Mouse (Mus musculus): ENCODE measurements around the gene Prdm11.

Prdm11 gene

DNA sequence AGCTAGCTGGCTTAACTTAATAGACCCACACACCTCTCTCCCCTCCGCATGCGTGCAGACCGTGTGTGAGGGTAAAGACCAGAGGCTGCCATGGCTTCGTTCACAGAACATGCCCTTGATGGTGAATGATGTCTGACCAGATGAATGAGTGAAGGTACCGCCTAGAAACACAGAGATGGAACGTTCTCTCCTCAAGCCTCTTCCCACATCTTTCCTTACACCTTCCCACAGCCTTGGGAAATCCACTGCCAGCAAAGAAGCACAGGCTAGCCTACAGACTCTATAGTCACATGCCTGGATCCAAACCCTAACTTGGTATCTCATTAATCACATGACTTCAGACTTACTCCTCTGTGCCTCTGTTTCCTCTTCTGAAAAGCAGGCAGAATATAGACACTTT, 112.6 kb downstream of the Prdm11 start:
- DNase-seq (ENCODE audit: low read depth, low spot score), result no peak

DNA sequence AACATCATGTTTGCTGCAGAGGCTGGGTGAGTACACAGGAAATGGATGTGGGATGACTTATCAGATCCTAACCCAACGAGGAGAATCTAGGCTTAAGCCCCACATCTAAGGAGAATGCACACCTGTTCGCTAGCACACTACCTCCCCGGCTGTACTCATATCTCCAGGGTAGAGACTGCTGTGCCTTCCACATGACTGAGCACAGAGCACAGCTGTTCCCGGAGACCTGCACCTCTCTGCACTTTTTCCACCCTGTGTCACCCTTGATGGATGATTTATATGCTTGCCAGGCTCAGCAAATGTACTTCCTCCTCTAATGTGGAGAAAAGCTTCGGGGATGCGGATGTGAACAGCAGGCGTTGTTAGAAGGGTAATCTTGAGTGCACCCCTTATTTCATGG, 114.9 kb downstream of the Prdm11 start:
- no peak for DNase-seq (ENCODE audit: low read depth, low spot score)

DNA sequence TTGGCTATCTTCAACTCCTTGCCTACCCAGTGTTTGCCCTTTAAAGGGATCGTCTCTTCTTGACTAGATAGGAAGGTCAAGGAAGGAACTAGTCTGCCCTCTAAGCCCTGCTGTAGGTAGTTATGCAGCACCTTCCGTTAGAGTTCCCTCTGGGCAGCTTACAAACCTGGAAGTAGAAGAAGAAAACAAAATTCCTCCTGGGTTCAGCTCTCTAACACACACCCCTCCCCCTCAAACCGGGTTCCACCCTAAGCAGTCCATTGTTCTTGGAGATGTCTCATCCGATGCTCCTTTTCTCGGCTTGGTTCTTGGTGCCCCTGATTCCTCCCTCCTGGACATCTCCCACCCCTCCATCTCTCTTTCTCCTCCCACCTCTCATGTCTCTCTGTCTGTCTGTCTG, 116.3 kb downstream of the Prdm11 start:
- DNase-seq (ENCODE audit: low read depth, low spot score), result no peak

DNA sequence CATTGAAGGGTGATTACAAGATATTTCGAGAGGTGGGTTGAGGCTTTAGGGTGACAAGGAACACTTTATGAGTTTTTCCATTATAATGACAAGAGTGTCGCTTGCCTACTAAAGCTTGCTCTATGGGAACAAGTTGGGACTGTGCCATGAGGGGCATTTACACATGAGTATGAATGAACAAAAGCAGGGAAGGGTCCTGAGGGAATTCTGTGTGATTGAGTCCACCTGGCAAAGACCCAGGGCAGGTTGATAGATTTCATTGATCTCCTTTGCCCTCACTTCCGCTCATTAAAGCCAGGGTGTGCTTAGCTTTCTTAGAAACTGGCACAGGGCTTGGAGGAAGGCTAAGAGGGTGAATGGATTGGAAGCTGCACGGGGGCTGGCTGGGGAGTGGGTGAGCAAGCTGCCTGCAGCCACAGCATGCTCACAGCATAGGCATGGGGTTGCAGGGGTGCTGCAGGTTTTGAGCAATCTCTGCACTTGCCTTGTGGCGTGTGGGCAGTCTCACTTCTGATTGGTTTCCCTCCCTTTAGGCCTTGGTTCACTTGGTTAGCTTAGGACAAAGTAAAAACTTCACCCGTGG, 121.2 kb downstream of the Prdm11 start:
- no peak for DNase-seq (ENCODE audit: low read depth, low spot score)

DNA sequence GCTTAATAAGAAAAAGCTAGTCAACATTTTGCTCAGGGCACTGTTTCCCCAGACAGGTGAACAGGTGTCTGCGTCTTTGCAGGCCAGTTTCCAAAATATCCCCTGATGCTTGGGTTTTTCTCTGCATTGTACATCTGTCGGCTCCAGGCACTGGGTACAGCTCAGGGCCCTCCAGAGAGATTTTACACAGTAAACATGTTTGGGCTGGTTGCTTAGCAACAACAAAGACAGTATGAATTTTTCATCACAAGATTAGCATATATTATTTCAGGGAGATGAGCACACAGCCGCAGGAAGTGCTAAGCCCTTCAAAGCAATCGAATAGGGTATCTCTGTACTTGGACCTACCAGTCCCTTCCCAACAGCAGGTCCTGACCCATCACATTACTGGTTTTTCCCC, 125.3 kb downstream of the Prdm11 start:
- DNase-seq (ENCODE audit: low read depth, low spot score), result no peak

DNA sequence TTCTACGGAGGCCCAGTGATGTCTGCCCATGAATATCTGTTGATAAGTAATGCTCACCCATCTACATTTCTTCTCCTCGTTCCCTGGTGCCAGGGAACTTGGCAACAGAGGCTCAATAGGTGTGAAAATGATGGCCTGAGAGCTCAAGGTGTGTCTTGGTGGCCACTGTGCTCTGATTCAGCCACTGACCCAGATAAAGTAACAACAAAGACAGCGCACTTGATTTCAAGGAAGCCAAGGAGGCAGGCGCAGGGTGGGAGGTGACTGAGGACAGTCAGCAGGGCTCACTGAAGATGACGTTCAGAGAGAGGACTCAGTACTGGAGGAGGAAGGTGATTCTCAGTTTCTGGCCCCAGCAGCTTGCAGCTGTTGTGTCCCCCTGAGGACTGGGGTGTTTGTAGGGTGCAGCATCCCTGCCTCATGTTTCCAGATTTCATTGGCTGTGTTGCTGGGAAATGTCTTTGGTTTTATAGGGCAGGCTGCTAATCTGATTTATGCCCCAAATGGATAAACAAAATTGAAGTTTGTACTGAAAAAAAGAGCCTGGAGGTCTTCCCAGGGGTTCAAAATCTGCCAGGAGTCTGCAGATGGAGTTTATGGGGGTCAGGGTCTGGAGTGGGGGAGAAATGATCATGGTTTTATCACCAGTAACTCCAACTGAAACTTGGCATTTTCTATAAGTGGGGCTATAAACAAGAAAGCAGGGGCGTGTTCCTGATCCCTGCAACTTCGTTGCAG, 128.4 kb downstream of the Prdm11 start:
- no peak for DNase-seq (ENCODE audit: low read depth, low spot score)

DNA sequence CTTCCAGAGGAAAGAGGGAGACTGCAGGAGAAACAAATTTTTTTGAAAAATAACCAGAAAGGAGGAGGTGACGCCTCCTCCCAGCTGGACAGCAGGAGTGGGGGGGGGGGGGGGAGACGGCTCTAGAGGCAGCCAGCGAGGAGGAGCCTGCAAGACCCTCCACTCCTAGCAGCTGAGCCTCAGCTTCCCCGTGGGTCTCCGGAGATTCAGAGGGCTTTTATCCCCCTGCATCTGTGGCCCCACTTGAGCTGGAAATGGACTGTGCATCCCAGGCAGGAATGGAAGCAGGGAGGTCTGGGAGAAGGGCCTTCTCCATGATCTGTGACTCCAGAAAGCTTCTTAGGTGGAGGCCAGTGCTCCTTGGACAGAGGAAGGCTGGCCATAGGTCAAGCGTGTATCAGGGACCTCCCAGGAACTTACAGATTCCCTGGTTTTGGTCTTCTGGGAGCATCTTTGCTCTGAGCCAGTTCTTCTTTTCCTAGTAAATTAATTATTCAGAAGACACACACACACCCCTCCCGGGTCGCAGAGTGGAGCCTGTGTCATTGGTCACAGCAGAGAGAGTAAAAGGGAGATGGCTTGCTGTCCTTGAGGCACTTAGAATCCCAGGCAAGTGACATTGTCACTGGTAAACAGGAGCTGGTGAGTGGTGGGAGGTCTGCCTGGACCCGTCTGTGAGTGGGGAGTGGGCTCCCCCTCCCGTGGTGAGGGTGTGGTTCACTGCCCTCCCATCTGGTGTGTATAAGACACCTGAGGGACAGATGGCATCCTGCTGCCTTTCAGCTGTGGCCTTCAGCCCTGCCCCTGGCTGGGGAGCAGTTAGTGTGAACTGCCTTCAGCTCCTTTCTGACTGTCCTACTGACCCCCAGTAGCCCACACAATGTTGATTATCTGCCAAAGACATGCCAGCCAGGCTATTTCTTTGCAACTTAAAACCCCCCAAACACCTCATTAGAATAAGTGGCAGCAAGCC, 130.0 kb downstream of the Prdm11 start:
- no peak for DNase-seq (ENCODE audit: low read depth, low spot score)
